Mouse (Mus musculus) lung, postnatal 0 days (tissue): ENCODE data around the gene Qpctl.
A peak's percentile ranks its signal among the peaks of the same experiment; 100 is the strongest.

ENCODE experiments used
- CTCF ChIP-seq: IDR thresholded peaks from 2 replicates; pipeline ENCODE4 v1.5.1; 2016; ENCODE audit warnings: antibody characterized with exemption, mild to moderate bottlenecking
- EP300 ChIP-seq: IDR thresholded peaks from 2 replicates; pipeline ENCODE4 v1.6.1; 2016; ENCODE audit warnings: antibody characterized with exemption, mild to moderate bottlenecking, control low read depth

- TF ChIP-seq CTCF = peak; percentile 61
- no peak for TF ChIP-seq EP300
These were observed 11.7 kb downstream of the Qpctl start for GRCm38 (mm10) chr7:19137380-19137779.
